Mouse (Mus musculus): Measurements from ENCODE around the gene Rpl12. TPM values are rescaled to one million over a fixed set of nuclear protein-coding genes. Genes with fewer than 3 reads are reported as not detected.

Rpl12 gene
- total RNA-seq, 2 experiments from 2014 or later, result 78.4 to 90.0 TPM

- peak; percentile 45 for DNase-seq (ENCODE audit: low spot score)
Observed at GRCm38 (mm10) chr2:32939418-32939817, 21.9 kb upstream of the Rpl12 start.

- DNase-seq (ENCODE audit: low spot score), result no peak
Observed at GRCm38 (mm10) chr2:32940483-32940882, 20.9 kb upstream of the Rpl12 start.

DNA sequence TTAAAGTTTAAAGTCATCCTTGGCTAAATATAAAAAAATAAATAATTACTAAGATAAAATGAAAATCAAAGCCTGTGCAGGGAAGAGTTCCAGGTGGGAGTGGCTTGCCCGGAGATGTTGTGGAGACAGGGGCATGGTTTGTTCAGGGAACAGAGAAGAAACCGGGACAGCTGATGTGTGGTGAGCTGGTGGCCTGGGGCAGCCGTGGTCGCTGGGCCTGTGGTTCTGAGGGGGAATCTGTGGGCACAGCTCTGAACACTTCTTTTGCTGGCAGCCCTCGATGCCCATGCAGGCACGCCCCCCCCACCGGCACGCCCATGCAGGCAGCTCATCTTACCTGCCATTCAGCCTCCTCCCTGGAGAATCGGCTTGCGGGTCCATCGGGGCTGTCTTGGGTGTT is 13.9 kb upstream of the Rpl12 start:
- DNase-seq (ENCODE audit: low spot score), result no peak

GRCm38 (mm10) chr2:32954581-32954980 is 6.8 kb upstream of the Rpl12 start:
- DNase-seq (ENCODE audit: low spot score), result no peak

DNA sequence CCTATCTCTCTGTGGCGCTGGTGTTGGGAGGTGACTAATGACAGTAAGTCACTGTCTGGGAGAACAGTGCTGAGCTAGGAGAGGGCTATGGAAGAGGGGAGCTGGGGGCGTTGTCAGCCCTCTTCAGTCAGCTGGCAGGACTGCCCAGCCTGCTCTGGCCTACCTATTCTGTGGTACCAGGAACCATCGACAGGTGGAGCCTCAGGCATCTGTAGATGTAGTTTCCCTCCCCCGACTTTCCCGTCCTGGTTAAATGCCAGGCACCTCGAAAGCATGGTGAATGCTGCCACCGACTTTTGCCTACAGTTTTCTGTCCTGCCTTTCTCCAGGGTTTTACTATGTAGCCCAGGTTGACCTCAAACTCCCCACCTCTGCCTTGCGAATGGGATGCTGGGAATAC is 4.0 kb upstream of the Rpl12 start:
- no peak for DNase-seq (ENCODE audit: low spot score)

DNA sequence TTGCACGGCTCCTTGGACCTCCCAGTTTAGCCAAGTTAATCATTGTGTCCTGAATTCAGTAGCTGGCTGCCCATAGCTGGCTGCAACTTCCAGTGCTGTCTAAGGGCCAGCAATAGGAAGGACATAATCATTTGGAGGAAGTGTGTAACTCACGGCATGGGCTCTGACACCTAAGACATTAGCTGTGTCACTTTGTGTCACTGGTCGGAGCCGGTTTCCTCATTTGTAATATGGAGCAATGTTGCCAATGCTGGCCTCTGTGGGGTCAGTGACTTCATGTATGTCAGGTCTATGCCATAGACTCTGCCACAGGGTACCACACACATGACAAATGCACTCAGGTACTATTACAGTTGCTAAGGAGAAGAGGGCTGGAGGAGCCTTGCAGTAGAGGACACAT is 1.1 kb upstream of the Rpl12 start:
- no peak for DNase-seq (ENCODE audit: low spot score)

DNA sequence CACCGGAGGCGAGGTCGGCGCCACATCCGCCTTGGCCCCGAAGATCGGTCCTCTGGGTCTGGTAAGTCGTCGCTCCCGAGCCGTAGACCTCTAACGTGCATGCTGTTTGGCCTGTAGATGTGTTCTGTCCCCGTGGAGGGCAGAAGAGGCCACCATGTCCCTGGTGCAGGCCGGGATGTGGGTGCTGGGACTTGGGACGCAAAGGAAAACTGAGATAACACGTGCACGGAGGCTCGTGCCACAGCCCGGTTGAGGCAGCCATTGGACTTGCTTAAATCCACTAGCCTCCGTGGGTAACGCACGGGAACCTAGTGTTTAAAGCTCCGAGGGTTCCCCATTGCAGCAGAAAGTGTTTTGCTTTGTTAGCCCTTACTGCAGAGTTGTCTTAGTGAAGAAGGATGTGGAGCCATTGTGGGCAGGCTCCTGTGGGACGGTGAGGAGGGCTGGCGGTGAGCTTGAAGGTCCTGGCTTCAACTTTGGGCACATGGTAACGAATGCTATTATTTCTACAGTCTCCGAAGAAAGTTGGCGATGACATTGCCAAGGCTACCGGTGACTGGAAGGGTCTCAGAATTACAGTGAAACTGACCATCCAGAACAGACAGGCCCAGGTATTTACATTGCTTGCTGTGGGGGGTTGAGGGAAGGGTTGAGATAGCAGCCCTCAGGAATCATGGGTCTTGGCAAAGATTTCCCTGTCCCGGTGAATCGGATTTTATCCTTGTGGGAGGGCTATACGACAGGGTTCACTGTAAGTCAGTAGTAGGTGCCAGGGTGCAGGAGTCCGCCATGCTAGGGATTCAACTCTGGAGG is 909 bp downstream of the Rpl12 start:
- no peak for DNase-seq (ENCODE audit: low spot score)

GRCm38 (mm10) chr2:32962875-32963220 is 1.5 kb downstream of the Rpl12 start:
- DNase-seq (ENCODE audit: low spot score), result no peak

DNA sequence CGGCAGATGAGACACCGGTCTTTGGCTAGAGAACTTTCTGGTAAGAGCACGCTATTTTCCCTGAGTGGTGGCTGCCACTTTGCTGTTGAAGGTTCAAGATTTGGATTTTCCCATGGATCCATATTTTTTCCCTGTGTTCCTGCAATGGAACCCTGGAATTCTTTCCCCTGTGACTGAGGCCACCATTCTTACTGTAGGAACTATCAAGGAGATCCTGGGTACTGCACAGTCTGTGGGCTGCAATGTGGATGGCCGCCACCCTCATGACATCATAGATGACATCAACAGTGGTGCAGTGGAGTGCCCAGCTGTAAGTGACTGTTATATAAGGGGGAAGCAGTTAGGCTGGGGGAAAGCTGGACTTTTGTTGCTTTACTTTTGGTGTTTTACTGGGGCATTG is 2.2 kb downstream of the Rpl12 start:
- no peak for DNase-seq (ENCODE audit: low spot score)

DNA sequence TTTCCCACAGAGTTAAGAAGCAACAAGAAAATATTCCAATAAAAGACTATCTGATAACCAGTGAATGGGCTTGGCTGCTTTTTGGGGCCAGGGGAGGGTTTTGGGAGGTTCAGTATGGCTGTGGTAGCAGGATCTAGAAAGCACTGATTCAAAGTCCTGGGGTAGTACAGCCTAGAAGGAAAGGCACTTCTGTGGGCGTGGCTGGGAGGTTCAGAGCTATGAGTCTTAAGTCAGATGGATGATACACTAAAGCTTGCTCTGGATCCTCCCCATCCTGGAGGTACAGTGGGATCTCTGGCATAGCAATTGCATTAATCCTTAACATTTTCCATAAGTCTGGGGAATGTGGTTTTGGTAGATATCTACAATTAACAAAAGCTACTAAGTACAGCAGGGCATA is 2.6 kb downstream of the Rpl12 start:
- DNase-seq (ENCODE audit: low spot score), result no peak

DNA sequence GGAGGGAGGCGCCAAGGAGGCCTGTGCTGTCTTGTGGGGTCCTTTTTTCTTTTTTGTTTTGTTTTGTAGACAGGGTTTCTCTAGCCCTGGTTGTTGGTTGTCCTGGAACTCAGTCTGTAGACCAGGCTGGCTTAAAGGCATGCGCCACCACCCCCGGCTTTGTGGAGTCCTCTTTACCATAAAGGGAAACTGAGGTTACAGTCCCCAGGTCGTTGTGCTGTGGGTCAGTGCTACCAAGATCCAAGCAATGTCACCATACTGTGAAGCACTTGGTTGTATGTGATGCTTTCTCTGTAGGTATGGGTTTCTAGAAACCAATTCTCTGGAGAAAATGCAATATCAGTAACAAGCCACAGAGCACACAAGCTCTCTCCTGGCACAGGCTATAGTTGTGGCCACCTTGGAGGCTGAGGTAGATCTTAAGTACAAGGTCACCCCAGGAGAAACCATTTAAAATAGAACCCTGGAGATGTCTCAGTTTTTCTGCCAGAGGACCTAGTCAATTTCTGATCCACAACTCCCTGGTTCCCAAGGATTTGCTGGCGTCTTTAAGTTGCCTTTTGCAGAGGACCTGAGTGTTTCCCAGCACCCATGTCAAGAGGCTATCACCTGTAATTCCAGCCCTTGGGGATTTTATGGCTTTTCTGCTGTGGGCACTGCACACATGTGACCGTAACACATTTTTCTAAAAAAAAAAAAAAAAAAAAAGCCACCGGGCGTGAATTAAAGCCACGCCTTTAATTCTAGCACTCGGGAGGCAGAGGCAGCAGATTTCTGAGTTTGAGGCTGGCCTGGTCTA is 3.5 kb downstream of the Rpl12 start:
- DNase-seq (ENCODE audit: low spot score), result no peak

DNA sequence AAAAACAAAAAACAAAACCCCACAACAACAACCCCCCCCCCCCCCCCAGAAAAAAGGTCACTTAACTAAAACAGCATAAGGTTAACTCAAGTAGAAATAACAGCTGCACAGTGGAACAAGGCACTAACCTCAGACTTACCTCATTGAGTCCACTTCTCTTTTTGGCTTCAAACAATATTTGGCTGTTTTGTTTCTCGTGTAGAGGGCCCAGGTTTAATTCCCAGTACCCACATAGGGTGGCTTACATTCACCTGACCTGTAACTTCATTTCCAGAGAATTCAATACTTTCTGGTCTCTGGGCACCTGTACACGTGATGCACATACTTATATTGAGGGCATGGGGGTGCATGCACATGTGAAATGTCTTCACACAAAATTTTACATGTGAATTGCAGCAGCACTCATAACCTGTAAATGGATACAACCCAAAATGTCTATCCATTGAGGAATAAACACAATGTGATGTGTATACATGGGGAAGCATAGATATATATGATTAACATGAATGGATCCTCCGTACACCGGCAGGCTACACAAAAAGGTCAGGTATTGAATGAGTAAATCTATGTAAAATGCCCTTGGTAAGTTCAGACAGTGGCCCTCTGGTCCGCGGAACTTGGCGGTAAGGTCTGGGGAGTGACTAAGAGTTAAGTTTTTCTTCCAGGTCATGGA is 4.3 kb downstream of the Rpl12 start:
- DNase-seq (ENCODE audit: low spot score), result no peak

GRCm38 (mm10) chr2:32966184-32966688 is 4.9 kb downstream of the Rpl12 start:
- DNase-seq (ENCODE audit: low spot score), result no peak

- peak; percentile 87 for DNase-seq (ENCODE audit: low spot score)
Observed at GRCm38 (mm10) chr2:32966689-32967631, 5.6 kb downstream of the Rpl12 start.

GRCm38 (mm10) chr2:32968024-32968614 is 6.8 kb downstream of the Rpl12 start:
- DNase-seq (ENCODE audit: low spot score), result no peak

GRCm38 (mm10) chr2:32969326-32969725 is 8.0 kb downstream of the Rpl12 start:
- peak; percentile 20 for DNase-seq (ENCODE audit: low spot score)

- DNase-seq (ENCODE audit: low spot score), result no peak
Observed at GRCm38 (mm10) chr2:32971235-32971634, 9.9 kb downstream of the Rpl12 start.

DNA sequence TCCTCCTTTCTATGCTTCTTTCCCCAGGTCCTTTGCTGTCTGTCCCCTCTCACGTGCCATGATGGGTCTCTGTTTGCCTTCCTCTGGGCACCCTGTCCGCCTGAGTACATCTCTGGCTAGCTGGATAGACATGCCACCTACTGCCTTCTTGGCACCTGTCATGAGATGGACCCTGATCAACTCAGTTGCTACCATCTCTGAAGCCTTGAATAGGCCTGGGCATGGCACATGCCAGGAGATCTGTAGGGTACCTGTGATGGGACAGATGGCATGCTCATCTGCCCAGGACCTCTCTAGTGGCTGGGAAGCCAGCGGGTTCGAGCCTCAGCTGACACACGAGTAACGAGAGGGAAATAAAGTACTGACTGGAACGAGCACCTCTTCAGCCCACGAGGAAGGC is 12.9 kb downstream of the Rpl12 start:
- DNase-seq (ENCODE audit: low spot score), result no peak

GRCm38 (mm10) chr2:32977114-32977513 is 15.8 kb downstream of the Rpl12 start:
- DNase-seq (ENCODE audit: low spot score), result no peak

GRCm38 (mm10) chr2:32978675-32979074 is 17.3 kb downstream of the Rpl12 start:
- no peak for DNase-seq (ENCODE audit: low spot score)

- DNase-seq (ENCODE audit: low spot score), result no peak
Observed at GRCm38 (mm10) chr2:32979675-32980074, 18.3 kb downstream of the Rpl12 start.
